In genomic region chr9:108104766-108105548, GRCm38 (mm10) we compare ENCODE assay signal across 8 mouse cellular contexts. TPM values are rescaled to one million over a fixed set of nuclear protein-coding genes. Genes with fewer than 3 reads are reported as not detected.
DNase-seq lines count a peak whose midpoint lies in the region; ATAC-seq and TF ChIP-seq lines count a peak whose summit lies in the region.

No protein-coding gene starts in this region.

- peaks cover 5% of the 10 kb centered on the region; the same call in 1 of the 2 replicates for H3K27me3 ChIP-seq in kidney, embryonic 15.5 days
- no peaks in the 10 kb centered on the region for H3K27me3 ChIP-seq in kidney, adult 2 months (replicated peaks; ENCODE audit: control insufficient read depth, insufficient read depth, low read length)
- no peaks in the 10 kb centered on the region for H3K27me3 ChIP-seq in G1E (ENCODE audit: insufficient read depth, low read length)
- peaks cover 5% of the 10 kb centered on the region for H3K27me3 ChIP-seq in erythroblast, embryonic 14.5 days (ENCODE audit: control insufficient read depth)
- H3K27me3 ChIP-seq in liver, embryonic 14.5 days (ENCODE audit: control insufficient read depth, insufficient read depth, low read length), result no peaks in the 10 kb centered on the region
- no peaks in the 10 kb centered on the region for H3K27me3 ChIP-seq in heart, adult 2 months (ENCODE audit: control insufficient read depth, insufficient read depth, low read length)

- TF ChIP-seq CTCF in kidney, adult 2 months (conservative IDR thresholded peaks at IDR 0.05; ENCODE audit: insufficient read depth, insufficient read length, low read depth, low read length), result no peak
- no peak for TF ChIP-seq CTCF in G1E (IDR thresholded peaks at IDR 0.05; ENCODE audit: low read depth, low read length)
- TF ChIP-seq CTCF in liver, embryonic 14.5 days (IDR thresholded peaks at IDR 0.05; ENCODE audit: low read depth), result no peak
- TF ChIP-seq CTCF in heart, adult 2 months (IDR thresholded peaks at IDR 0.05), result no peak

- intact Hi-C loops in heart, adult 2 months (cut with DNase I), result no loop called here

- H3K27ac ChIP-seq in kidney, embryonic 15.5 days, result peak overlapping the region; percentile 72
- no peak overlapping the region for H3K27ac ChIP-seq in kidney, adult 2 months (ENCODE audit: insufficient read depth, low read depth, low read length)
- no peak overlapping the region for H3K27ac ChIP-seq in liver, embryonic 14.5 days
- H3K27ac ChIP-seq in heart, adult 2 months, result no peak overlapping the region

- H3K4me1 ChIP-seq in kidney, embryonic 15.5 days, result peaks cover 29% of the 10 kb centered on the region
- no peaks in the 10 kb centered on the region for H3K4me1 ChIP-seq in kidney, adult 2 months (ENCODE audit: control insufficient read depth, insufficient read depth, low read length)
- H3K4me1 ChIP-seq in G1E (ENCODE audit: insufficient read depth, low read depth, low read length), result peaks cover 83% of the 10 kb centered on the region
- peaks cover 50% of the 10 kb centered on the region for H3K4me1 ChIP-seq in erythroblast, embryonic 14.5 days (ENCODE audit: control insufficient read depth)
- peaks cover 6% of the 10 kb centered on the region in 2 experiments; a peak in 2 of 4 replicates for H3K4me1 ChIP-seq in liver, embryonic 14.5 days (replicated peaks; ENCODE audit: control insufficient read depth in 2 of 2, insufficient read depth in 2 of 2, low read length in 1 of 2)
- H3K4me1 ChIP-seq in heart, adult 2 months (ENCODE audit: control insufficient read depth, insufficient read depth, low read length), result no peaks in the 10 kb centered on the region

- no peak overlapping the region; the same call in 1 of the 2 replicates for H3K4me3 ChIP-seq in kidney, embryonic 15.5 days (replicated peaks)
- no peak overlapping the region for H3K4me3 ChIP-seq in kidney, adult 2 months (ENCODE audit: insufficient read depth, low read depth, low read length)
- peak overlapping the region; percentile 74 for H3K4me3 ChIP-seq in G1E (ENCODE audit: low read depth, low read length)
- peak overlapping the region; percentile 54 for H3K4me3 ChIP-seq in erythroblast, embryonic 14.5 days (replicated peaks)
- peak overlapping the region; percentile 39 to 40 for H3K4me3 ChIP-seq in liver, embryonic 14.5 days (ENCODE audit: insufficient read depth in 1 of 2, low read depth in 2 of 2, low read length in 2 of 2)
- no peak overlapping the region for H3K4me3 ChIP-seq in heart, adult 2 months

- H3K36me3 ChIP-seq in kidney, embryonic 15.5 days, result no peaks in the 10 kb centered on the region
- no peaks in the 10 kb centered on the region for H3K36me3 ChIP-seq in kidney, adult 2 months (ENCODE audit: control insufficient read depth, insufficient read depth, low read length)
- peaks cover 78% of the 10 kb centered on the region for H3K36me3 ChIP-seq in G1E (replicated peaks)
- peaks cover 30% of the 10 kb centered on the region for H3K36me3 ChIP-seq in erythroblast, embryonic 14.5 days (ENCODE audit: control insufficient read depth)
- no peaks in the 10 kb centered on the region for H3K36me3 ChIP-seq in liver, embryonic 14.5 days (replicated peaks; ENCODE audit: control insufficient read depth, insufficient read depth, low read depth)
- H3K36me3 ChIP-seq in heart, adult 2 months (ENCODE audit: control insufficient read depth, insufficient read depth, low read length), result no peaks in the 10 kb centered on the region

- no peaks in the 10 kb centered on the region for H3K79me2 ChIP-seq in heart, adult 2 months (replicated peaks; ENCODE audit: control insufficient read depth, insufficient read depth, low read length)

- ATAC-seq in kidney, embryonic 15.5 days (replicated peaks; ENCODE audit: low FRiP score), result peak; percentile 9; the same call in 1 of the 2 replicates
- peak; percentile 92 for ATAC-seq in G1E (ENCODE audit: extremely low read depth, insufficient number of reproducible peaks, low FRiP score, poor library complexity, severe bottlenecking)
- peak; percentile 78 for ATAC-seq in liver, embryonic 14.5 days (ENCODE audit: insufficient read depth)

- WGBS in kidney, embryonic 15.5 days, result 38% methylated on average over 31 of the region's 31 CpGs
- 60% methylated on average over 31 of the region's 31 CpGs for WGBS in kidney, adult 2 months
- WGBS in liver, embryonic 14.5 days (ENCODE audit: insufficient replicate concordance), result 36% methylated on average over 31 of the region's 31 CpGs
- 58% methylated on average over 31 of the region's 31 CpGs for WGBS in heart, adult 2 months

- peak overlapping the region; percentile 42 for H3K4me2 ChIP-seq in kidney, embryonic 15.5 days
- peak overlapping the region; percentile 62 for H3K4me2 ChIP-seq in liver, embryonic 14.5 days (ENCODE audit: low read depth)

- DNase-seq in kidney, adult 2 months, result no peak
- DNase-seq in G1E (ENCODE audit: low spot score), result peak; percentile 99
- peak in 1 of 3 experiments; percentile 45 for DNase-seq in liver, embryonic 14.5 days (ENCODE audit: low read depth in 3 of 3, low spot score in 3 of 3)
- peak; percentile 43 for DNase-seq in thymus, postnatal 25 days
- DNase-seq in heart, adult 2 months, result no peak
- DNase-seq in layer of hippocampus, adult 8-10 months (ENCODE audit: low spot score in 2 of 2), result no peak

- H3K9ac ChIP-seq in kidney, embryonic 15.5 days, result peak overlapping the region; percentile 29; the same call in 1 of the 2 replicates
- peak overlapping the region; percentile 59 for H3K9ac ChIP-seq in liver, embryonic 14.5 days (replicated peaks)
- H3K9ac ChIP-seq in heart, adult 2 months (ENCODE audit: low read depth, low read length), result no peak overlapping the region

- no peak for TF ChIP-seq EP300 in liver, embryonic 14.5 days (IDR thresholded peaks at IDR 0.05; ENCODE audit: low read depth)
- TF ChIP-seq EP300 in heart, adult 2 months (IDR thresholded peaks at IDR 0.05; ENCODE audit: insufficient read depth, low read depth, low read length), result no peak

- no peak for TF ChIP-seq POLR2A in kidney, adult 2 months (IDR thresholded peaks at IDR 0.05; ENCODE audit: low read depth, low read length)
- TF ChIP-seq POLR2A in heart, adult 2 months (IDR thresholded peaks at IDR 0.05; ENCODE audit: insufficient read depth, low read depth, low read length), result no peak

- no peaks in the 10 kb centered on the region for H3K9me3 ChIP-seq in kidney, embryonic 15.5 days (replicated peaks)
- no peaks in the 10 kb centered on the region for H3K9me3 ChIP-seq in G1E (replicated peaks)
- no peaks in the 10 kb centered on the region; the same call in none of the 2 replicates for H3K9me3 ChIP-seq in erythroblast, embryonic 14.5 days (ENCODE audit: control insufficient read depth, low read length)
- no peaks in the 10 kb centered on the region for H3K9me3 ChIP-seq in liver, embryonic 14.5 days (ENCODE audit: control insufficient read depth, low read length)

RNA-seq across cellular contexts. Expression of gene Apeh, which starts 10.6 kb away (rescaled TPM):
- polyA plus RNA-seq in kidney, embryonic 15.5 days (2015; fragmentation: Nextera tagmentation; extraction: Ambion mirVana), result 67.7 and 76.6 TPM in 2 replicates
- polyA plus RNA-seq in kidney, adult 2 months (2012; rRNA removed), result 299 and 327 TPM in 2 replicates
- total RNA-seq in G1E (2014; fragmentation: Nextera tagmentation) (65.0 and 148 TPM in 2 replicates), G1E (2017) (119 and 131 TPM in 2 replicates)
- polyA plus RNA-seq in G1E (2012), result 48.8 and 67.5 TPM in 2 replicates
- polyA plus RNA-seq in erythroblast, embryonic 14.5 days (2012), result 47.5 and 65.3 TPM in 2 replicates
- 126 and 150 TPM in 2 replicates for polyA plus RNA-seq in liver, embryonic 14.5 days (2012; rRNA removed)
- polyA plus RNA-seq in liver, embryonic 14.5 days (2014; fragmentation: Nextera tagmentation; extraction: Ambion mirVana), result 153 and 172 TPM in 2 replicates
- total RNA-seq in heart, adult 2 months (2021), result 10 to 100 TPM; 37.6 to 39.3 TPM
- polyA plus RNA-seq in heart, adult 2 months (2012; rRNA removed), result 58.0 and 92.7 TPM in 2 replicates
- total RNA-seq in layer of hippocampus, adult 8-10 months (2022), result 10 to 100 TPM; 33.9 to 45.8 (median 35.5) TPM

RNA-seq across cellular contexts. Expression of gene Rnf123, which starts 21.8 kb away (rescaled TPM):
- polyA plus RNA-seq in kidney, embryonic 15.5 days (2015; fragmentation: Nextera tagmentation; extraction: Ambion mirVana), result 25.2 and 33.4 TPM in 2 replicates
- polyA plus RNA-seq in kidney, adult 2 months (2012; rRNA removed), result 92.1 and 106 TPM in 2 replicates
- total RNA-seq in G1E (2014; fragmentation: Nextera tagmentation), result 104 and 255 TPM in 2 replicates
- total RNA-seq in G1E (2017), result 18.6 and 23.5 TPM in 2 replicates
- 39.5 and 74.5 TPM in 2 replicates for polyA plus RNA-seq in G1E (2012)
- polyA plus RNA-seq in erythroblast, embryonic 14.5 days (2012), result 107 and 276 TPM in 2 replicates
- polyA plus RNA-seq in liver, embryonic 14.5 days (2012; rRNA removed), result 139 and 146 TPM in 2 replicates
- polyA plus RNA-seq in liver, embryonic 14.5 days (2014; fragmentation: Nextera tagmentation; extraction: Ambion mirVana), result 88.2 and 102 TPM in 2 replicates
- 10 to 100 TPM; 79.3 to 86.7 TPM for total RNA-seq in heart, adult 2 months (2021)
- 114 and 126 TPM in 2 replicates for polyA plus RNA-seq in heart, adult 2 months (2012; rRNA removed)
- total RNA-seq in layer of hippocampus, adult 8-10 months (2022), result 100 to 1,000 TPM in 3 of 4 experiments, 10 to 100 TPM in 1; 89.0 to 123 (median 115) TPM

RNA-seq across cellular contexts. Expression of gene Mst1, which starts 24.7 kb away (rescaled TPM):
- 0.45 and 0.55 TPM in 2 replicates for polyA plus RNA-seq in kidney, embryonic 15.5 days (2015; fragmentation: Nextera tagmentation; extraction: Ambion mirVana)
- 0.31 and 0.39 TPM in 2 replicates for polyA plus RNA-seq in kidney, adult 2 months (2012; rRNA removed)
- 7.1 and 11.0 TPM in 2 replicates for total RNA-seq in G1E (2014; fragmentation: Nextera tagmentation)
- total RNA-seq in G1E (2017), result 16.6 and 17.9 TPM in 2 replicates
- 6.7 and 8.4 TPM in 2 replicates for polyA plus RNA-seq in G1E (2012)
- 2.4 and 2.6 TPM in 2 replicates for polyA plus RNA-seq in erythroblast, embryonic 14.5 days (2012)
- polyA plus RNA-seq in liver, embryonic 14.5 days (2012; rRNA removed), result 21.0 and 21.3 TPM in 2 replicates
- polyA plus RNA-seq in liver, embryonic 14.5 days (2014; fragmentation: Nextera tagmentation; extraction: Ambion mirVana), result 24.1 and 29.7 TPM in 2 replicates
- not detected for total RNA-seq in heart, adult 2 months (2021)
- polyA plus RNA-seq in heart, adult 2 months (2012; rRNA removed), result 0.59 TPM in 1 of 2 replicates, not detected in the other
- total RNA-seq in layer of hippocampus, adult 8-10 months (2022), result not detected

RNA-seq across cellular contexts. Expression of gene Amigo3, which starts 52.0 kb away (rescaled TPM):
- polyA plus RNA-seq in kidney, embryonic 15.5 days (2015; fragmentation: Nextera tagmentation; extraction: Ambion mirVana), result 2.2 and 2.7 TPM in 2 replicates
- polyA plus RNA-seq in kidney, adult 2 months (2012; rRNA removed), result 1.2 and 1.3 TPM in 2 replicates
- total RNA-seq in G1E (2014; fragmentation: Nextera tagmentation) (0.63 TPM in 1 of 2 replicates, not detected in the other), G1E (2017) (1.7 and 2.0 TPM in 2 replicates)
- 0.31 and 0.35 TPM in 2 replicates for polyA plus RNA-seq in G1E (2012)
- 0.01 and 0.08 TPM in 2 replicates for polyA plus RNA-seq in erythroblast, embryonic 14.5 days (2012)
- 0.51 and 0.75 TPM in 2 replicates for polyA plus RNA-seq in liver, embryonic 14.5 days (2012; rRNA removed)
- 0.89 and 1.4 TPM in 2 replicates for polyA plus RNA-seq in liver, embryonic 14.5 days (2014; fragmentation: Nextera tagmentation; extraction: Ambion mirVana)
- 1 to 10 TPM; 1.5 to 2.0 TPM for total RNA-seq in heart, adult 2 months (2021)
- polyA plus RNA-seq in heart, adult 2 months (2012; rRNA removed), result 3.1 and 5.1 TPM in 2 replicates
- 1 to 10 TPM; 1.2 to 2.3 (median 1.6) TPM for total RNA-seq in layer of hippocampus, adult 8-10 months (2022)

RNA-seq across cellular contexts. Expression of gene Gmppb, which starts 55.9 kb away (rescaled TPM):
- 25.9 and 30.3 TPM in 2 replicates for polyA plus RNA-seq in kidney, embryonic 15.5 days (2015; fragmentation: Nextera tagmentation; extraction: Ambion mirVana)
- 14.0 and 16.0 TPM in 2 replicates for polyA plus RNA-seq in kidney, adult 2 months (2012; rRNA removed)
- 7.2 and 8.5 TPM in 2 replicates for total RNA-seq in G1E (2014; fragmentation: Nextera tagmentation)
- 19.4 and 22.0 TPM in 2 replicates for total RNA-seq in G1E (2017)
- 5.1 and 6.6 TPM in 2 replicates for polyA plus RNA-seq in G1E (2012)
- 0.32 and 0.61 TPM in 2 replicates for polyA plus RNA-seq in erythroblast, embryonic 14.5 days (2012)
- polyA plus RNA-seq in liver, embryonic 14.5 days (2012; rRNA removed), result 6.7 and 12.9 TPM in 2 replicates
- polyA plus RNA-seq in liver, embryonic 14.5 days (2014; fragmentation: Nextera tagmentation; extraction: Ambion mirVana), result 14.3 and 15.5 TPM in 2 replicates
- total RNA-seq in heart, adult 2 months (2021), result 10 to 100 TPM; 10.1 to 10.2 TPM
- 9.6 and 11.2 TPM in 2 replicates for polyA plus RNA-seq in heart, adult 2 months (2012; rRNA removed)
- 10 to 100 TPM; 17.2 to 21.6 (median 19.2) TPM for total RNA-seq in layer of hippocampus, adult 8-10 months (2022)

Comparison
In these comparisons a context has a peak if more than half of its experiments do, and no peak if none do; other contexts are left out.
1. ATAC-seq: peak in every context shown above with its lines; median percentile 92 in G1E; 78 in liver, embryonic 14.5 days; 9 in kidney, embryonic 15.5 days.
2. H3K4me3 ChIP-seq: peak in G1E (single experiment), erythroblast, embryonic 14.5 days (single experiment) and liver, embryonic 14.5 days (2 of 2); none in kidney, embryonic 15.5 days (single experiment), kidney, adult 2 months (single experiment) and heart, adult 2 months (single experiment).
3. DNase-seq: peak in G1E (single experiment) and thymus, postnatal 25 days (single experiment); none in kidney, adult 2 months (single experiment), heart, adult 2 months (0 of 2) and layer of hippocampus, adult 8-10 months (0 of 2).